Mouse (Mus musculus): ENCODE data around the gene Gbp7.

GRCm38 (mm10) chr3:142578342-142578741 is 48.2 kb downstream of the Gbp7 start:
- TF ChIP-seq CTCF (IDR thresholded peaks at IDR 0.05; ENCODE audit: borderline replicate concordance, insufficient read depth, low read length) (no peak), POLR2A (IDR thresholded peaks at IDR 0.05; ENCODE audit: low read depth, low read length) (no peak)
